ENCODE assay signal across 8 mouse cellular contexts in the genomic region with DNA sequence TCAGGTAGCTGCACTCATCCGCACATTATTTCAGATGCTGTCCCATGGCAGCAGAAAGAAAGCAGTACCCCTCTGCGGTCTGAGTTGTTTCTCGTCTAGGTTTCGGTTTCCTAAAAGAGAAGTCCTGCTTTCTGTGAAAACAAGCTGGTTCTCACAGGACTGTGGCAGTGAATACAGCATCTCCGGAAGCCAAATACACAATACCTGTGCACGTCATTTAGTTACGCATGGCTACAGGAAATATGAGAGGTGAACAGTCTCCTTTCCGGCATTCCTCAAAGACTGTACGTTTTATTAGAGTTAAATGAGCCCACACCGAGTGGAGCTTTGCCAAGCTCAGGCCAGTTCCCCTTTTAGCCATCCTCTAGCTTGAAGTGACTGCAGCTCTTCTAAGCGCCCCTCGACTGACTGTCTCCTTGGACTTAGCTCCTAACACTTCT. TPM values are rescaled to one million over a fixed set of nuclear protein-coding genes. Genes with fewer than 3 reads are reported as not detected.
DNase-seq lines count a peak whose midpoint lies in the region; ATAC-seq and TF ChIP-seq lines count a peak whose summit lies in the region.

No protein-coding gene starts in this region.

- H3K9me3 ChIP-seq in MEL (replicated peaks; ENCODE audit: insufficient read depth, low read length), result no peaks in the 10 kb centered on the region
- no peaks in the 10 kb centered on the region for H3K9me3 ChIP-seq in heart, postnatal 0 days (replicated peaks; ENCODE audit: control insufficient read depth, low read length)
- no peaks in the 10 kb centered on the region for H3K9me3 ChIP-seq in limb, embryonic 13.5 days

- TF ChIP-seq EP300 in MEL (IDR thresholded peaks at IDR 0.05; ENCODE audit: low read depth in 1 of 2, low read length in 2 of 2), result no peak
- TF ChIP-seq EP300 in heart, postnatal 0 days (IDR thresholded peaks at IDR 0.05; ENCODE audit: low read depth), result no peak

- TF ChIP-seq CTCF in MEL (IDR thresholded peaks at IDR 0.05 in 2 of 3, conservative IDR thresholded peaks at IDR 0.05 in 1 of 3; ENCODE audit: control insufficient read depth in 1 of 3, insufficient read depth in 1 of 3, low read depth in 2 of 3, low read length in 3 of 3, poor library complexity in 1 of 3, severe bottlenecking in 1 of 3), result no peak
- no peak for TF ChIP-seq CTCF in heart, postnatal 0 days (IDR thresholded peaks at IDR 0.05; ENCODE audit: low read depth)

- H3K79me2 ChIP-seq in MEL (ENCODE audit: control insufficient read depth, insufficient read depth, low read length, poor library complexity), result no peaks in the 10 kb centered on the region

- no peak for TF ChIP-seq RAD21 in MEL (IDR thresholded peaks at IDR 0.05; ENCODE audit: low read depth, low read length)

- WGBS in heart, postnatal 0 days, result 53% methylated on average over 12 of the region's 12 CpGs
- 24% methylated on average over 12 of the region's 12 CpGs for WGBS in limb, embryonic 13.5 days

- DNase-seq in adrenal gland, adult (ENCODE audit: inconsistent age in 2 of 2, low spot score in 1 of 2), result peak; percentile 25 to 63
- DNase-seq in adrenal gland, adult 8-10 months, result no peak
- DNase-seq in MEL (ENCODE audit: low read depth, low spot score), result peak; percentile 84
- no peak for DNase-seq in heart, postnatal 0 days (ENCODE audit: low spot score)
- DNase-seq in natural killer cell, adult 2 months (ENCODE audit: low spot score in 2 of 2), result peak; percentile 77 to 80
- no peak for DNase-seq in cerebellum, adult 18-20 months
- DNase-seq in urinary bladder, postnatal 10 days (ENCODE audit: low spot score), result no peak

- H3K4me3 ChIP-seq in MEL (ENCODE audit: control insufficient read depth in 1 of 2, insufficient read depth in 1 of 2, low read depth in 2 of 2, low read length in 2 of 2), result peak overlapping the region; percentile 65 to 88
- peak overlapping the region; percentile 24 for H3K4me3 ChIP-seq in heart, postnatal 0 days (ENCODE audit: low read depth, low read length)
- H3K4me3 ChIP-seq in limb, embryonic 13.5 days, result peak overlapping the region; percentile 22

- no peak; a peak in 1 of 4 replicates for TF ChIP-seq POLR2A in MEL (IDR thresholded peaks at IDR 0.05; ENCODE audit: control insufficient read depth in 1 of 2, insufficient read depth in 1 of 2, low read depth in 1 of 2, low read length in 2 of 2, poor library complexity in 1 of 2)

- ATAC-seq in heart, postnatal 0 days (ENCODE audit: insufficient read depth, low read depth), result no peak
- peak; percentile 46; the same call in 1 of the 2 replicates for ATAC-seq in limb, embryonic 13.5 days (ENCODE audit: low FRiP score, low read depth)

- peaks cover 3 to 19% of the 10 kb centered on the region in 2 experiments; a peak in 2 of 4 replicates for H3K4me1 ChIP-seq in MEL (ENCODE audit: control insufficient read depth in 1 of 2, insufficient read depth in 2 of 2, low read length in 2 of 2)
- H3K4me1 ChIP-seq in heart, postnatal 0 days (ENCODE audit: control insufficient read depth, insufficient read depth), result peaks cover 8% of the 10 kb centered on the region; the same call in 1 of the 2 replicates
- peaks cover 21% of the 10 kb centered on the region for H3K4me1 ChIP-seq in limb, embryonic 13.5 days

- H3K27me3 ChIP-seq in MEL (ENCODE audit: control insufficient read depth in 1 of 2, insufficient read depth in 2 of 2, low read length in 2 of 2), result no peaks in the 10 kb centered on the region
- no peaks in the 10 kb centered on the region for H3K27me3 ChIP-seq in heart, postnatal 0 days (ENCODE audit: control insufficient read depth, insufficient read depth, low read length)
- no peaks in the 10 kb centered on the region for H3K27me3 ChIP-seq in limb, embryonic 13.5 days

- H3K9ac ChIP-seq in MEL (ENCODE audit: control insufficient read depth, low read depth, low read length, poor library complexity, severe bottlenecking), result peak overlapping the region; percentile 71
- peak overlapping the region; percentile 4; the same call in 1 of the 2 replicates for H3K9ac ChIP-seq in heart, postnatal 0 days (replicated peaks; ENCODE audit: low read depth, low read length)
- H3K9ac ChIP-seq in limb, embryonic 13.5 days, result peak overlapping the region; percentile 31; the same call in 1 of the 2 replicates

- H3K36me3 ChIP-seq in MEL (ENCODE audit: control insufficient read depth in 1 of 2, insufficient read depth in 2 of 2, low read length in 2 of 2), result peaks cover 0 to 14% of the 10 kb centered on the region in 2 experiments; a peak in 2 of 4 replicates
- H3K36me3 ChIP-seq in heart, postnatal 0 days (replicated peaks; ENCODE audit: control insufficient read depth, insufficient read depth, low read length), result no peaks in the 10 kb centered on the region
- H3K36me3 ChIP-seq in limb, embryonic 13.5 days, result no peaks in the 10 kb centered on the region

- peak overlapping the region; percentile 47 for H3K4me2 ChIP-seq in heart, postnatal 0 days (ENCODE audit: low read depth, low read length)
- peak overlapping the region; percentile 56 for H3K4me2 ChIP-seq in limb, embryonic 13.5 days (replicated peaks)

- H3K27ac ChIP-seq in MEL (ENCODE audit: control insufficient read depth, low read depth, low read length), result peak overlapping the region; percentile 86
- H3K27ac ChIP-seq in heart, postnatal 0 days (ENCODE audit: low read depth), result peak overlapping the region; percentile 78
- peak overlapping the region; percentile 79 for H3K27ac ChIP-seq in limb, embryonic 13.5 days

TF ChIP-seq in MEL, 35 proteins besides CTCF, POLR2A, EP300 and RAD21:
- TF ChIP-seq ZKSCAN1 (IDR thresholded peaks at IDR 0.05; ENCODE audit: low read depth, low read length), result no peak
- peak; percentile 55; the same call in 1 of the 2 replicates for TF ChIP-seq SIN3A (IDR thresholded peaks at IDR 0.05; ENCODE audit: low read length)
- TF ChIP-seq CHD1 (IDR thresholded peaks at IDR 0.05; ENCODE audit: low read depth, low read length), result no peak
- TF ChIP-seq MXI1 (IDR thresholded peaks at IDR 0.05; ENCODE audit: low read depth, low read length), result peak; percentile 63; the same call in 1 of the 2 replicates
- TF ChIP-seq KAT2A (conservative IDR thresholded peaks at IDR 0.05; ENCODE audit: low read depth, low read length), result no peak
- 0 out of 2 replicates have a peak, but pooled peaks have one; percentile 17 for TF ChIP-seq ZMIZ1 (IDR thresholded peaks at IDR 0.05; ENCODE audit: low read depth, low read length)
- TF ChIP-seq POLR2AphosphoS2 (IDR thresholded peaks at IDR 0.05; ENCODE audit: low read length), result no peak

RNA-seq across cellular contexts. Expression of a gene that starts 10.7 kb away (rescaled TPM):
- total RNA-seq in adrenal gland, adult 8-10 months (2022), result 10 to 100 TPM; 35.0 to 56.7 (median 47.4) TPM
- 45.7 and 50.9 TPM in 2 replicates for total RNA-seq in MEL (2012; rRNA removed)
- 100 to 1,000 TPM in 1 of 2 experiments, 10 to 100 TPM in 1; 43.6 to 164 TPM for polyA plus RNA-seq in MEL (2012; ENCODE audit: insufficient read depth in 1 of 2, insufficient read length in 2 of 2, low read depth in 1 of 2, low replicate concordance in 2 of 2, missing spikeins in 1 of 2)
- 16.1 and 40.9 TPM in 2 replicates for total RNA-seq in heart, postnatal 0 days (2014; rRNA removed; ENCODE audit: low replicate concordance)
- polyA plus RNA-seq in heart, postnatal 0 days (2015; fragmentation: Nextera tagmentation; extraction: Ambion mirVana), result 18.6 and 18.7 TPM in 2 replicates
- 72.3 and 81.5 TPM in 2 replicates for polyA plus RNA-seq in limb, embryonic 13.5 days (2015; fragmentation: Nextera tagmentation; extraction: Ambion mirVana)

RNA-seq across cellular contexts. Expression of a gene that starts 26.1 kb away (rescaled TPM):
- total RNA-seq in adrenal gland, adult 8-10 months (2022), result 1 to 10 TPM; 1.1 to 5.3 (median 2.0) TPM
- 1.0 and 1.1 TPM in 2 replicates for total RNA-seq in MEL (2012; rRNA removed)
- polyA plus RNA-seq in MEL (2012; ENCODE audit: insufficient read depth in 1 of 2, insufficient read length in 2 of 2, low read depth in 1 of 2, low replicate concordance in 2 of 2, missing spikeins in 1 of 2), result under 1 TPM in 1 of 2 experiments, not detected in 1; 0.26 TPM
- 0.69 and 5.1 TPM in 2 replicates for total RNA-seq in heart, postnatal 0 days (2014; rRNA removed; ENCODE audit: low replicate concordance)
- 0.90 and 1.5 TPM in 2 replicates for polyA plus RNA-seq in heart, postnatal 0 days (2015; fragmentation: Nextera tagmentation; extraction: Ambion mirVana)
- 5.8 and 7.4 TPM in 2 replicates for polyA plus RNA-seq in limb, embryonic 13.5 days (2015; fragmentation: Nextera tagmentation; extraction: Ambion mirVana)

RNA-seq across cellular contexts. Expression of a gene that starts 40.8 kb away (rescaled TPM):
- total RNA-seq in adrenal gland, adult 8-10 months (2022), result 1 to 10 TPM in 2 of 4 experiments, under 1 TPM in 2; 0.67 to 1.5 (median 0.99) TPM
- 26.0 and 28.0 TPM in 2 replicates for total RNA-seq in MEL (2012; rRNA removed)
- 10 to 100 TPM in 1 of 2 experiments, not detected in 1; 28.3 TPM for polyA plus RNA-seq in MEL (2012; ENCODE audit: insufficient read depth in 1 of 2, insufficient read length in 2 of 2, low read depth in 1 of 2, low replicate concordance in 2 of 2, missing spikeins in 1 of 2)
- 6.4 and 8.3 TPM in 2 replicates for total RNA-seq in heart, postnatal 0 days (2014; rRNA removed; ENCODE audit: low replicate concordance)
- polyA plus RNA-seq in heart, postnatal 0 days (2015; fragmentation: Nextera tagmentation; extraction: Ambion mirVana), result 9.9 and 11.6 TPM in 2 replicates
- 45.6 and 46.6 TPM in 2 replicates for polyA plus RNA-seq in limb, embryonic 13.5 days (2015; fragmentation: Nextera tagmentation; extraction: Ambion mirVana)

Comparison
In these comparisons a context has a peak if more than half of its experiments do, and no peak if none do; other contexts are left out.
1. DNase-seq: peak in adrenal gland, adult (2 of 2), MEL (single experiment) and natural killer cell, adult 2 months (2 of 2); none in adrenal gland, adult 8-10 months (single experiment), heart, postnatal 0 days (single experiment), cerebellum, adult 18-20 months (0 of 2) and urinary bladder, postnatal 10 days (single experiment).
2. H3K4me3 ChIP-seq: peak in every context shown above with its lines; median percentile 76 in MEL; 24 in heart, postnatal 0 days; 22 in limb, embryonic 13.5 days.
3. H3K9ac ChIP-seq: peak in every context shown above with its lines; median percentile 71 in MEL; 31 in limb, embryonic 13.5 days; 4 in heart, postnatal 0 days.
4. Peak in every context shown above with its lines, with median percentiles within 50 percentile points of each other: H3K27ac ChIP-seq.